Mouse (Mus musculus) cerebellum, adult 2 months (tissue): Measurements from ENCODE around the gene Pde2a.

Experiments
- CTCF ChIP-seq: fragments of 200-500 bp; IDR thresholded peaks from 2 replicates; pipeline ENCODE4 v1.5.1; 2011; ENCODE audit warnings: low read depth, mild to moderate bottlenecking, control low read depth, low read length, moderate library complexity, borderline replicate concordance; ENCODE audit not compliant: insufficient read depth
- POLR2A ChIP-seq: fragments of 200-500 bp; IDR thresholded peaks from 2 replicates; pipeline ENCODE4 v1.6.1; 2011; ENCODE audit warnings: low read length, control low read depth, borderline replicate concordance; ENCODE audit not compliant: insufficient read depth

- TF ChIP-seq POLR2A (no peak), CTCF (no peak)
Measured at GRCm38 (mm10) chr7:101490952-101491351, 69.5 kb downstream of the Pde2a start.
